ENCODE assay signal across 9 mouse cellular contexts in genomic region chr12:107047059-107047531, GRCm38 (mm10).
DNase-seq lines count a peak whose midpoint lies in the region; ATAC-seq lines count a peak whose summit lies in the region.
"Had no signal": no experiment of that assay in that cellular context is flagged by ENCODE, and none has a peak within 500 bp of the region (broad histone marks: within the 10 kb centered on the region; RNA-seq: fewer than 3 reads in every experiment).

No protein-coding gene starts in this region.

- no peak for DNase-seq in frontal cortex, postnatal 25 days (ENCODE audit: low spot score in 2 of 2)
- DNase-seq in CD4-positive helper T cell, adult 2 months (ENCODE audit: low read depth, low spot score), result peak; percentile 75
- DNase-seq in cerebellum, adult 8-10 months, result peak; percentile 37
- peak; percentile 77 for DNase-seq in naive thymus-derived CD4-positive, alpha-beta T cell, adult 2 months (ENCODE audit: low read depth)
- no peak for DNase-seq in adrenal gland, adult 18-20 months (ENCODE audit: low spot score in 2 of 2)
- DNase-seq in heart, adult 8-10 months (ENCODE audit: low spot score), result no peak
- DNase-seq: adrenal gland, postnatal 10 days had no signal

- ATAC-seq in frontal cortex, adult (ENCODE audit: low TSS enrichment), result peak; percentile 79
- ATAC-seq in monocyte, adult 5-6 weeks (replicated peaks; ENCODE audit: insufficient number of reproducible peaks, low FRiP score, low TSS enrichment, poor library complexity, severe bottlenecking), result no peak

Comparison
In these comparisons a context has a peak if more than half of its experiments do, and no peak if none do; other contexts are left out.
1. DNase-seq: peak in CD4-positive helper T cell, adult 2 months (single experiment), cerebellum, adult 8-10 months (single experiment) and naive thymus-derived CD4-positive, alpha-beta T cell, adult 2 months (single experiment); none in frontal cortex, postnatal 25 days (0 of 2), adrenal gland, adult 18-20 months (0 of 2) and heart, adult 8-10 months (single experiment).